Mouse (Mus musculus): ENCODE measurements around the gene Vmo1.

DNA sequence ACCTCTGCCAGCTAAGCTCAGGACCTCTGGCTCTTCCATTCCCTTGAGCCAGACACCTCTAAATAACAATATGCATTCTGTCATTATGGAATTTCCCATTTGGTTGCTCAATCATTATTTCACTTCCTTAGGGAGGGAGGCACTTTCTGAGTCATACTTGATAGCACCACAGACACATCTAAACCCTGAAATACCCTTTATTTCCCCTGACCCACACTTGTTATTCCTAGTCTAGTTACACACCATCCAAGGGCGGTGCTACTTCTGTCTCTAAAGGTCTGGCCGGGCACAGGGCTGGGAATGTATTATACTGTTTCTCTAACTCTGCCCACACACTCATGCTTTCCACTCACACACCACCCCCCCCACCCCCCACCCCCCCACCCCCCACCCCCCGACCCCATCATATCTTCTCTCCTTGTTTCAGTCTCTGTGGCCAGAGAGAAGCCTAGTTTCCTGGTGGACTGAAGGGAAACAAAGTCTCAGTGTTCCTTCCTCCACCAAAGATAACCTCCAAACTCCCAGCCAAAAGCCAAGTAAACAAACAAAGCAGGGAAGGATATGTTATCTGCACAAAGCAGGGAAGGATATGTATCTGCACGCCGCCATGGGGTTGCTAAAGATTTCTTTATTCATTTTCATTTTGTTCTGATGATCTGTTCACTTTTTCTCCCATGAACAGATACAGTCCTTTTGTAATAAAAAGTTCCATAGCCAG lies 46.4 kb downstream of the Vmo1 start:
- TF ChIP-seq GATA1 (IDR thresholded peaks at IDR 0.05; ENCODE audit: low read length), result no peak
- TF ChIP-seq TAL1 (IDR thresholded peaks at IDR 0.05; ENCODE audit: low read length), result no peak

All from erythroblast, embryonic 14.5 days (primary cell).